Mouse (Mus musculus) lung, adult 2 months (tissue): ENCODE data around the gene Eloa.

Experiments used
- CTCF ChIP-seq: fragments of 200-500 bp; IDR thresholded peaks from 2 replicates; pipeline ENCODE4 v1.5.1; 2011; ENCODE audit warnings: mild to moderate bottlenecking, low read length, control low read depth; ENCODE audit not compliant: insufficient read depth
- POLR2A ChIP-seq: fragments of 200-500 bp; IDR thresholded peaks from 2 replicates; pipeline ENCODE4 v1.6.1; 2011; ENCODE audit warnings: low read depth, mild to moderate bottlenecking, control low read depth, low read length, borderline replicate concordance; ENCODE audit errors: extremely low read depth

- no peak for TF ChIP-seq CTCF
- TF ChIP-seq POLR2A: no peak
Observed at GRCm38 (mm10) chr4:135962198-135962597, 59.4 kb downstream of the Eloa start.
